Mouse (Mus musculus) G1E (cell line): Measurements from ENCODE around the gene Rps24. TPM values are rescaled to one million over a fixed set of nuclear protein-coding genes. Genes with fewer than 3 reads are reported as not detected.

ENCODE experiments used
- ATAC-seq: 2 replicates; pipeline ENCODE4 v1.8.0; 2016; ENCODE audit warnings: mild to moderate bottlenecking; ENCODE audit not compliant: insufficient number of reproducible peaks, poor library complexity, low FRiP score, severe bottlenecking; ENCODE audit errors: extremely low read depth
- DNase-seq: peaks from one replicate; pipeline ENCODE4 v3.0.0; 2012; ENCODE audit warnings: low spot score
- H3K27me3 ChIP-seq: 2 replicates; pipeline ENCODE4 v1.6.1; 2012; ENCODE audit warnings: mild to moderate bottlenecking, low read length, inconsistent platforms; ENCODE audit not compliant: insufficient read depth
- H3K36me3 ChIP-seq: replicated peaks from 2 replicates; pipeline ENCODE3; 2012; ENCODE audit warnings: mild to moderate bottlenecking, inconsistent platforms
- H3K4me1 ChIP-seq: 2 replicates; pipeline ENCODE4 v1.6.1; 2012; ENCODE audit warnings: low read depth, low read length, inconsistent platforms, mixed read lengths; ENCODE audit not compliant: insufficient read depth
- H3K4me3 ChIP-seq: 2 replicates; pipeline ENCODE4 v1.5.1; 2012; ENCODE audit warnings: low read depth, mild to moderate bottlenecking, inconsistent platforms, low read length, moderate library complexity, mixed read lengths
- H3K9me3 ChIP-seq: replicated peaks from 2 replicates; pipeline ENCODE4 v1.6.1; 2012; ENCODE audit warnings: inconsistent platforms
- CTCF ChIP-seq: IDR thresholded peaks from 2 replicates; pipeline ENCODE4 v1.5.1; 2012; ENCODE audit warnings: low read depth, low read length, inconsistent platforms, mixed read lengths
- GATA1 ChIP-seq: IDR thresholded peaks from 2 replicates; pipeline ENCODE4 v1.6.1; 2012; ENCODE audit warnings: borderline replicate concordance, low read length, inconsistent platforms, mixed read lengths
- GATA2 ChIP-seq: IDR thresholded peaks from 2 replicates; pipeline ENCODE4 v1.6.1; 2012; ENCODE audit warnings: low read depth, low read length, inconsistent platforms, borderline replicate concordance
- POLR2AphosphoS5 ChIP-seq: IDR thresholded peaks from 2 replicates; pipeline ENCODE4 v1.6.1; 2012; ENCODE audit warnings: low read depth, low read length, inconsistent platforms; ENCODE audit not compliant: insufficient replicate concordance
- TAL1 ChIP-seq: conservative IDR thresholded peaks from 2 replicates; pipeline ENCODE4 v1.6.1; 2012; ENCODE audit warnings: low read depth, low read length, inconsistent platforms, mixed read lengths
- polyA plus RNA-seq: library from polyadenylated mRNA; stranded (reverse); fragments of >175 nt; gene quantifications from 2 replicates; pipeline ENCODE4 v1.2.3, GENCODE M21; 2012
- total RNA-seq, 2 experiments: library from RNA; stranded (forward) in 1 of 2; stranded (reverse) in 1 of 2; fragments of 200-1000 nt in 1 of 2; fragments of >200 nt in 1 of 2; fragmentation: Nextera tagmentation in 1 of 2; gene quantifications; 2 replicates each; pipeline ENCODE4 v1.2.3; 2014 to 2017

Gene Rps24
- total and polyA plus RNA-seq, 3 experiments: 330 to 4,451 (median 3,550) TPM

DNA sequence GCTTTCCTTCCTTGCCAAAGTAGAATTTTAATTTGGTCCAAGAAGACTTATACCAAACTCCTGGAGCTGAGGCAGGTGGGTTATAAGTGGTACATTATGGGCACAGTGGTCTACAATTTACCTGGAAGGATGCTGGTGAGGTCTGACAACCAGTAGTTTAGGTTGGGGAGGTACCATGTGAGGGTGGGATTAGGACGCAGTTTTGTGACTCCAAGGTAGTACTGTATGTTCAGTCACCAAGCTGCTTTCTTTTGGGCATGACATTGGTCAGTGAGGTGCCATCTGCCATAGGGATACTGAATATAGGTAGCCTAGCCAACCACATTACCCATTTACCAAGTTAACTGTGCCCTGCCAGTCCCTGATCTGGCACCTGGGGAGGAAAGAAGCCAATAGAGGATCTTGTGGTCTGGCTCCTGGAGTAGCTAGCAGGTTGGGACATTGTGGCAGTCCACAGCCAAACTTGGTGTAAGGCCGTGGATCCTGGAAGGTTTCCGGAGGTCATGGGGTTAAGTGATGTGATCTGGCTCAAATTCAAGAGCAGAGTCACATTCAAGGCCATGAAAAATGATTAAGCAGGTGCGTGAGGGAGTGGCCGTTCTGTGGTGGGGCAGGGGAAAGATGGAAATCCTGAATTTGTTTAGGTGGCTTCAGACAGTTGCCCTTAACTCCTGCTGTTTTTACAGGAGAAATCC lies 11.8 kb downstream of the Rps24 start:
- Histone ChIP-seq H3K4me1 (peaks cover 58% of the 10 kb centered on the region), H3K9me3 (peaks cover 2% of the 10 kb centered on the region; the same call in 1 of the 2 replicates), H3K27me3 (no peaks in the 10 kb centered on the region), H3K36me3 (peaks cover 79% of the 10 kb centered on the region), H3K4me3 (no peak overlapping the region)
- TF ChIP-seq GATA1: no peak
- no peak for TF ChIP-seq TAL1
- no peak for TF ChIP-seq CTCF
- TF ChIP-seq POLR2AphosphoS5: no peak; the same call in 1 of the 2 replicates
- no peak for DNase-seq
- ATAC-seq: no peak

DNA sequence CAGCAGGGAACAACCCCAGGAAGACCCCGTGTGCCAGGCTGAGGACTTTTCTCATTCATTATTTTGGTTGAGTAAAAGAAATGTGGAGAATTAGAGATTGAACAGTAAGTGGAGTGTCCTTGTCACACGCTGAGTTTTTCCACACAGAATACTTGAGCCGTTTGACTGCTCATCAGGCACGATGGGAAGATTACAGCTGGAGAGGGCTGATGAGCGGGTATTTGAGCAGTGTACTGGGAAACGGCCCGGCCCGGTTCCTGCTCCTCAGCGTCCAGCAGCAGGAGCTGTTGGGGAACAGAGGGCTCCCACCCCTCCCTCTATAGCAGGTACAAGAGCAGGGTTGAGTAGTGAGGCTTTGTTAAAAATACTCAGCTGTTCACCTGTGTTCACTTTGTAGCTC lies 12.6 kb downstream of the Rps24 start:
- H3K36me3 ChIP-seq: peaks cover 71% of the 10 kb centered on the region
- H3K27me3 ChIP-seq: no peaks in the 10 kb centered on the region
- H3K9me3 ChIP-seq: peaks cover 2% of the 10 kb centered on the region; the same call in 1 of the 2 replicates
- DNase-seq (no peak), ATAC-seq (no peak)
- no peak for TF ChIP-seq TAL1
- TF ChIP-seq CTCF: no peak
- peaks cover 50% of the 10 kb centered on the region for H3K4me1 ChIP-seq
- H3K4me3 ChIP-seq: no peak overlapping the region

DNA sequence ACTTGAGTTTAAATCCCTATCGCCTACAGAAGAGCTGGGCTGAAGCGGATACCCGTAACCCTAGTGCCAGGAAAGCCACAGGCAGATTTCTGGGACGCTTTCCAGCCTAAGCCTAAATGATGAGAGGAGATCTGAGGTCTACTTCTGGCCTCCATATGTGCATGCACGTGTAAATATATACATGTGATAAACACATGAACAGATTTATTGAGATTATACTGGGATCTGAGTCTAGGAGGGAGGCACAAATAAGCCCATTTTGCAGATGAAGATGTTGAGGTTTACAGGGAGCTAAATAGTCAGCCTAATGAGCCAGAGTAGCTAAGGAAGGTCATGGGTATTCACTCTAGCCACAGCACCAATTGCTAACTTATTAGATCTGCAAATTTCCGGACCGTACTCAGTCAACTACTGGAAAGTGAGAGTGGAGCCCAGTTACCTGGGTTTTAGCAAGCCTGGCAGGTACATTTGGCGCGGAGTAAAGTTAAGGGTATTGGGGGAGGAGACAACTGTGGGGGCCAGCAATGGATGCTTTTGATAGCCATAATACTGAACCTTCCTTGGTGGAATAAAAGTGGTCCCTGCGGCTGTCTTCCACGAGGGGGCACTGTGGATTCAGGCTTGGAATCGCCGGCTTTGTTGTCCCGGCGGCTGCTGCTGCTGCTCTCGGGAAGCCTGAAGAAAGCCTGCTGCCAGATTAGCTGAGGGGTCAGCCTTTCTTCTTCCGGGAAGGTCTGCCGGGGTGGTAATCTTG lies 13.3 kb downstream of the Rps24 start:
- ATAC-seq (peak; percentile 35; the same call in 1 of the 2 replicates), DNase-seq (no peak)
- H3K9me3 ChIP-seq: peaks cover 2% of the 10 kb centered on the region; the same call in 1 of the 2 replicates
- H3K27me3 ChIP-seq: no peaks in the 10 kb centered on the region
- TF ChIP-seq GATA1 (no peak), CTCF (peak; percentile 40; the same call in 1 of the 2 replicates), TAL1 (no peak), POLR2AphosphoS5 (no peak), GATA2 (no peak)
- no peak overlapping the region for H3K4me3 ChIP-seq
- peaks cover 63% of the 10 kb centered on the region for H3K36me3 ChIP-seq
- H3K4me1 ChIP-seq: peaks cover 43% of the 10 kb centered on the region

DNA sequence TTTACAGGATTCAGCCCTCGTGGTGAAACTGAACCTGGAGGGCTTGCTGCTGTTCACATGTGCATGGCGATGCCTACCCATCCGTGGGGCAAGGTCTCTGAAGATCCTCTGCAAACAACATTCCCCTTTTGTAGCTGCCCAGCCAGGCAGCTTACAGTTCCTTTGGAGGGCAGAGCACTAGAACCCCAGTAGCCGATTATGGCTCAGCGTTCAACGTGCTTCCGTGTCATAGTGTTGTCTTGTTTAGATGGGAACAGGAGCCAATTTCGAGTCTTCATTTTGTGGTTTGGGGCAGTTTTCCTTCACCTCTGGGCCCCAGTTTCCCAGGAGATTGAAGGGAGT lies 13.9 kb downstream of the Rps24 start:
- TF ChIP-seq TAL1 (no peak), POLR2AphosphoS5 (0 out of 2 replicates have a peak, but pooled peaks have one; percentile 9)
- ATAC-seq: no peak

DNA sequence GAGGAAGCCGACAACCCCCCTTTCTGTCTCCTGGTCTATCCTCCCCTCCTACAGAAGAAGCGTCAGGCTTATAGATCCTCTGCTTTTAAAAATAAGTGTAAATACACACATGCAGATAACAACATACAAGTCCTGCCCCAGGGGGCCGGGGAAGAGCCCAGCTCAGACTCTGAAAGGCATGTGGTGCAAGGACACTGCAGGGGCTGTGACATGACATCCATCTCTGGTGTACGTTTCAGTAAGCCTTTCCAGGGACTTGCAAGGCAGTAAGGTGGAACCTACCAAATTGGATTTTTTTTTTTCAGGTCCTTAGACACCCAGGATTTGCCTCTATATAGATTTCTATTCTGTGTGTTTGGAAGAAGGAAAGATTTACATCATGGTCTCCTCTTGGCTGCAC lies 14.3 kb downstream of the Rps24 start:
- DNase-seq: no peak
- no peak for ATAC-seq
- Histone ChIP-seq H3K9me3 (peaks cover 2% of the 10 kb centered on the region; the same call in 1 of the 2 replicates), H3K4me3 (no peak overlapping the region), H3K27me3 (no peaks in the 10 kb centered on the region), H3K4me1 (peaks cover 38% of the 10 kb centered on the region), H3K36me3 (peaks cover 53% of the 10 kb centered on the region)
- TF ChIP-seq POLR2AphosphoS5 (no peak; the same call in 1 of the 2 replicates), GATA2 (no peak), GATA1 (no peak), CTCF (no peak), TAL1 (no peak)

More for the DNA sequence above, 13.9 kb downstream of the Rps24 start:
- DNase-seq: no peak
- Histone ChIP-seq H3K36me3 (peaks cover 58% of the 10 kb centered on the region), H3K27me3 (no peaks in the 10 kb centered on the region), H3K4me1 (peaks cover 40% of the 10 kb centered on the region), H3K9me3 (peaks cover 2% of the 10 kb centered on the region; the same call in 1 of the 2 replicates), H3K4me3 (no peak overlapping the region)

DNA sequence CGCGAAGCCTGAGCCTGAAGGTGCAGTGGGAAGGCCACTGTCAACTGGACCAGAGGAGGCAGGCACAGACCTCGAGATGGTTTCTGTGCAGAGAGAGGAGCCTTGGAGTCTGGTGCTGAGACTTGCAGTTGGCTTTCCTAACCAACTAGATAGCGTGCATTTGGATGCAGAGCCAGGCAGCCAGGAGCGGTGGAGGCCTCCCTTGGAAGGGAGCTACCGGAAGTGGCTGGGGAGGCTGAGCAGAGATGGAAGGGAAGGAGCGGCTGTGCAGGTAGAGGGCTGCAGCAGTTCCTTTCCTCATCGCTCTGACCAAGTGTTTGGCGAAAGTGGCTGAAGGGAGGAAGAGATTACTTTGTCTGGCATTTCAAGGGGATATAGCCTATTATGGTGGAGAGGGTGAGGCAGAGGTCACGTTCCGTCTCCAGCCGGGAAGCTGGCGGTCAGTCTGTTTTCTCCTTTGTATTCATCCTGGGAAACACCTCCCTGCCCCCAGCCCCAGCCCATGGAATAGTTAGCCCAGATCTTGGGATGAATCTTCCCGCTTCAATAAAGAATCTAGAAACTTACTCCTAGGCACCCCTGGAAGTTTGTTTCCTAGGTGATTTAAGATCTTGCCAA lies 20.6 kb downstream of the Rps24 start:
- ATAC-seq (no peak), DNase-seq (no peak)
- no peak for TF ChIP-seq POLR2AphosphoS5
- TF ChIP-seq TAL1: no peak
- no peak for TF ChIP-seq GATA2
- no peak for TF ChIP-seq CTCF
- TF ChIP-seq GATA1: no peak
- no peaks in the 10 kb centered on the region for H3K36me3 ChIP-seq
- peaks cover 10% of the 10 kb centered on the region; the same call in 1 of the 2 replicates for H3K27me3 ChIP-seq
- H3K4me3 ChIP-seq: no peak overlapping the region
- H3K4me1 ChIP-seq: no peaks in the 10 kb centered on the region
- peaks cover 4% of the 10 kb centered on the region for H3K9me3 ChIP-seq
